Mouse (Mus musculus) MEL (cell line): ENCODE measurements around the gene Peg12. TPM values are rescaled to one million over a fixed set of nuclear protein-coding genes. Genes with fewer than 3 reads are reported as not detected.

ENCODE experiments used
- DNase-seq: peaks from one replicate; pipeline ENCODE4 v3.0.0; 2011; ENCODE audit warnings: low read depth, low spot score
- H3K27ac ChIP-seq: 2 replicates; pipeline ENCODE4 v1.5.1; 2012; ENCODE audit warnings: low read depth, mild to moderate bottlenecking, control low read depth, low read length, moderate library complexity; ENCODE audit not compliant: control insufficient read depth
- H3K27me3 ChIP-seq, 2 experiments: fragments of 150-350 bp in 1 of 2; sonication (generic) in 1 of 2; 2 replicates each; pipeline ENCODE4 v1.6.1; 2012; ENCODE audit warnings: low read length in 2 of 2, mild to moderate bottlenecking in 2 of 2, improper control_type of control experiment in 1 of 2, moderate library complexity in 1 of 2; ENCODE audit not compliant: insufficient read depth in 2 of 2, control insufficient read depth in 1 of 2
- H3K36me3 ChIP-seq, 2 experiments: 2 replicates each; pipeline ENCODE4 v1.6.1; 2012 to 2014; ENCODE audit warnings: low read length in 2 of 2, improper control_type of control experiment in 1 of 2, inconsistent platforms in 1 of 2, mild to moderate bottlenecking in 1 of 2; ENCODE audit not compliant: insufficient read depth in 2 of 2, control insufficient read depth in 1 of 2
- H3K4me1 ChIP-seq, 2 experiments: fragments of 150-350 bp in 1 of 2; sonication (generic) in 1 of 2; 2 replicates each; pipeline ENCODE4 v1.6.1; 2012; ENCODE audit warnings: low read length in 2 of 2, improper control_type of control experiment in 1 of 2, mild to moderate bottlenecking in 1 of 2; ENCODE audit not compliant: insufficient read depth in 2 of 2, control insufficient read depth in 1 of 2
- H3K4me3 ChIP-seq, 2 experiments: fragments of 150-350 bp in 1 of 2; sonication (generic) in 1 of 2; 2 replicates each; pipeline ENCODE4 v1.5.1; 2012; ENCODE audit warnings: low read depth in 2 of 2, low read length in 2 of 2, mild to moderate bottlenecking in 2 of 2, moderate library complexity in 2 of 2, control low read depth in 1 of 2, improper control_type of control experiment in 1 of 2; ENCODE audit not compliant: control insufficient read depth in 1 of 2, insufficient read depth in 1 of 2
- H3K79me2 ChIP-seq: 2 replicates; pipeline ENCODE4 v1.6.1; 2012; ENCODE audit warnings: mild to moderate bottlenecking, low read length, moderate library complexity; ENCODE audit not compliant: control insufficient read depth, poor library complexity, insufficient read depth
- H3K9ac ChIP-seq: 2 replicates; pipeline ENCODE4 v1.6.1; 2012; ENCODE audit warnings: low read depth, mild to moderate bottlenecking, control low read depth, low read length, moderate library complexity; ENCODE audit not compliant: control insufficient read depth, poor library complexity, severe bottlenecking
- H3K9me3 ChIP-seq: fragments of 150-350 bp; sonication (generic); replicated peaks from 2 replicates; pipeline ENCODE4 v1.6.1; 2012; ENCODE audit warnings: mild to moderate bottlenecking, low read length, improper control_type of control experiment, moderate library complexity; ENCODE audit not compliant: insufficient read depth
- CHD1 ChIP-seq: IDR thresholded peaks from 2 replicates; pipeline ENCODE4 v1.6.1; 2012; ENCODE audit warnings: low read depth, mild to moderate bottlenecking, inconsistent platforms, low read length, improper control_type of control experiment
- CTCF ChIP-seq, 3 experiments: IDR thresholded peaks in 2 of 3; conservative IDR thresholded peaks in 1 of 3; 2 replicates each; pipeline ENCODE4 v1.5.1; 2011 to 2012; ENCODE audit warnings: low read length in 3 of 3, low read depth in 2 of 3, mild to moderate bottlenecking in 2 of 3, improper control_type of control experiment in 1 of 3, inconsistent platforms in 1 of 3, mixed read lengths in 1 of 3, moderate library complexity in 1 of 3; ENCODE audit not compliant: control insufficient read depth in 1 of 3, insufficient read depth in 1 of 3, poor library complexity in 1 of 3, severe bottlenecking in 1 of 3
- E2F4 ChIP-seq: IDR thresholded peaks from 2 replicates; pipeline ENCODE4 v1.6.1; 2011; ENCODE audit warnings: low read depth, low read length, improper control_type of control experiment, borderline replicate concordance
- EP300 ChIP-seq, 2 experiments: IDR thresholded peaks; 2 replicates each; pipeline ENCODE4 v1.6.1; 2011; ENCODE audit warnings: improper control_type of control experiment in 2 of 2, low read length in 2 of 2, low read depth in 1 of 2, mild to moderate bottlenecking in 1 of 2
- GABPA ChIP-seq: IDR thresholded peaks from 2 replicates; pipeline ENCODE4 v1.6.1; 2012; ENCODE audit warnings: low read depth, mild to moderate bottlenecking, inconsistent platforms, low read length, improper control_type of control experiment, moderate library complexity
- GATA1 ChIP-seq: IDR thresholded peaks from 2 replicates; pipeline ENCODE4 v1.6.1; 2011; ENCODE audit warnings: low read depth, low read length, improper control_type of control experiment
- HCFC1 ChIP-seq: IDR thresholded peaks from 2 replicates; pipeline ENCODE4 v1.6.1; 2012; ENCODE audit warnings: low read depth, mild to moderate bottlenecking, inconsistent platforms, low read length, improper control_type of control experiment, moderate library complexity
- MYC ChIP-seq: IDR thresholded peaks from 2 replicates; pipeline ENCODE4 v1.6.1; 2011; ENCODE audit warnings: low read depth, mild to moderate bottlenecking, low read length, improper control_type of control experiment, moderate library complexity
- NRF1 ChIP-seq: IDR thresholded peaks from 2 replicates; pipeline ENCODE4 v1.6.1; 2014; ENCODE audit warnings: low read depth, mild to moderate bottlenecking, inconsistent platforms, low read length, improper control_type of control experiment, moderate library complexity; ENCODE audit not compliant: poor library complexity, insufficient read depth, severe bottlenecking
- POLR2A ChIP-seq, 2 experiments: IDR thresholded peaks; 2 replicates each; pipeline ENCODE4 v1.6.1; 2011 to 2012; ENCODE audit warnings: low read length in 2 of 2, mild to moderate bottlenecking in 2 of 2, control low read depth in 1 of 2, improper control_type of control experiment in 1 of 2, low read depth in 1 of 2, moderate library complexity in 1 of 2; ENCODE audit not compliant: control insufficient read depth in 1 of 2, insufficient read depth in 1 of 2, poor library complexity in 1 of 2
- RCOR1 ChIP-seq: IDR thresholded peaks from 2 replicates; pipeline ENCODE4 v1.6.1; 2012; ENCODE audit warnings: low read depth, mild to moderate bottlenecking, inconsistent platforms, low read length, improper control_type of control experiment
- TAL1 ChIP-seq: IDR thresholded peaks from 2 replicates; pipeline ENCODE4 v1.6.1; 2012; ENCODE audit warnings: mild to moderate bottlenecking, inconsistent platforms, low read length, moderate library complexity, mixed read lengths
- TBP ChIP-seq: IDR thresholded peaks from 2 replicates; pipeline ENCODE4 v1.8.0; 2011; ENCODE audit warnings: low read depth, low read length, improper control_type of control experiment
- UBTF ChIP-seq: IDR thresholded peaks from 2 replicates; pipeline ENCODE4 v1.6.1; 2012; ENCODE audit warnings: low read depth, mild to moderate bottlenecking, inconsistent platforms, low read length, improper control_type of control experiment, moderate library complexity, borderline replicate concordance; ENCODE audit not compliant: insufficient read depth
- USF1 ChIP-seq: IDR thresholded peaks from 2 replicates; pipeline ENCODE4 v1.6.1; 2014; ENCODE audit warnings: low read depth, mild to moderate bottlenecking, inconsistent platforms, low read length, improper control_type of control experiment, moderate library complexity
- USF2 ChIP-seq, 2 experiments: IDR thresholded peaks; 2 replicates each; pipeline ENCODE4 v1.6.1; 2011 to 2012; ENCODE audit warnings: improper control_type of control experiment in 2 of 2, low read length in 2 of 2, borderline replicate concordance in 1 of 2, inconsistent platforms in 1 of 2, low read depth in 1 of 2, mild to moderate bottlenecking in 1 of 2; ENCODE audit not compliant: insufficient read depth in 1 of 2
- ZMIZ1 ChIP-seq: IDR thresholded peaks from 2 replicates; pipeline ENCODE4 v1.6.1; 2012; ENCODE audit warnings: low read depth, mild to moderate bottlenecking, inconsistent platforms, low read length, improper control_type of control experiment, moderate library complexity
- polyA plus RNA-seq, 2 experiments: library from polyadenylated mRNA; stranded (reverse) in 1 of 2; unstranded in 1 of 2; fragments of >175 nt in 1 of 2; fragments of >200 nt in 1 of 2; gene quantifications; 2 replicates each; pipeline versions ENCODE4 v1.2.1 to v1.2.4; 2012; ENCODE audit warnings: low replicate concordance in 2 of 2, low read depth in 1 of 2; ENCODE audit not compliant: insufficient read length in 2 of 2, insufficient read depth in 1 of 2, missing spikeins in 1 of 2
- total RNA-seq: library from RNA; depleted of rRNA; stranded (reverse); fragments of 300-350 nt; gene quantifications from 2 replicates; pipeline ENCODE4 v1.2.3, GENCODE M21; 2012

Gene Peg12
- total and polyA plus RNA-seq, 3 experiments, result not detected

DNA sequence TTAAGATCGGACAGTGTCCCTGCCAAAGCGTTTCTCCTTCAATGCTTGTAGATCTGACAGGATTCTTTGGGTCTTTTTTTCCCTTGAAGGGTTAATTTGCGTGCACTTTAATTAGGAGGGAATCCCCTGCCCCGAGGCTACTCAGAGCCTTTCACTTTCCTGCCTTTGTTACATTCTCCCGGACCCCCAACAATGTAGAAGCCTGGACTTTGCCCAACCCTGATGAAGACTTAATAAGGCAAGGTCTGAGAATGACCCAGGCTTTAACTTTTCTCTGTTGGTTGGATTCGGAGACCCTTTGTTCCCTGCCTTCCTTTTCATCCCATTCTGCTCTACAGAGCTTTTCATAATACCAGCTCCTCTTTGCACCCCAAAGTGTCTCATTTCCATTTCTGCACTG lies 43.7 kb downstream of the Peg12 start:
- Histone ChIP-seq H3K9me3 (no peaks in the 10 kb centered on the region), H3K4me1 (no peaks in the 10 kb centered on the region), H3K4me3 (no peak overlapping the region), H3K27me3 (no peaks in the 10 kb centered on the region), H3K27ac (no peak overlapping the region), H3K36me3 (no peaks in the 10 kb centered on the region), H3K79me2 (no peaks in the 10 kb centered on the region), H3K9ac (no peak overlapping the region)
- TF ChIP-seq CHD1, result no peak
- TF ChIP-seq CTCF (IDR thresholded peaks at IDR 0.05 in 2 of 3, conservative IDR thresholded peaks at IDR 0.05 in 1 of 3; ENCODE audit: control insufficient read depth in 1 of 3, insufficient read depth in 1 of 3, low read depth in 2 of 3, low read length in 3 of 3, poor library complexity in 1 of 3, severe bottlenecking in 1 of 3), result no peak
- TF ChIP-seq TAL1, result no peak
- TF ChIP-seq USF1, result no peak
- TF ChIP-seq UBTF, result no peak
- no peak for TF ChIP-seq MYC
- no peak for TF ChIP-seq POLR2A (IDR thresholded peaks at IDR 0.05; ENCODE audit: control insufficient read depth in 1 of 2, insufficient read depth in 1 of 2, low read depth in 1 of 2, low read length in 2 of 2, poor library complexity in 1 of 2)
- TF ChIP-seq TBP, result no peak
- TF ChIP-seq GABPA, result no peak
- TF ChIP-seq NRF1, result no peak
- no peak for TF ChIP-seq RCOR1
- TF ChIP-seq ZMIZ1, result no peak
- no peak for TF ChIP-seq USF2 (IDR thresholded peaks at IDR 0.05; ENCODE audit: borderline replicate concordance in 1 of 2, insufficient read depth in 1 of 2, low read depth in 1 of 2, low read length in 2 of 2)
- TF ChIP-seq E2F4, result no peak
- TF ChIP-seq GATA1, result no peak
- no peak for TF ChIP-seq HCFC1
- no peak for DNase-seq

DNA sequence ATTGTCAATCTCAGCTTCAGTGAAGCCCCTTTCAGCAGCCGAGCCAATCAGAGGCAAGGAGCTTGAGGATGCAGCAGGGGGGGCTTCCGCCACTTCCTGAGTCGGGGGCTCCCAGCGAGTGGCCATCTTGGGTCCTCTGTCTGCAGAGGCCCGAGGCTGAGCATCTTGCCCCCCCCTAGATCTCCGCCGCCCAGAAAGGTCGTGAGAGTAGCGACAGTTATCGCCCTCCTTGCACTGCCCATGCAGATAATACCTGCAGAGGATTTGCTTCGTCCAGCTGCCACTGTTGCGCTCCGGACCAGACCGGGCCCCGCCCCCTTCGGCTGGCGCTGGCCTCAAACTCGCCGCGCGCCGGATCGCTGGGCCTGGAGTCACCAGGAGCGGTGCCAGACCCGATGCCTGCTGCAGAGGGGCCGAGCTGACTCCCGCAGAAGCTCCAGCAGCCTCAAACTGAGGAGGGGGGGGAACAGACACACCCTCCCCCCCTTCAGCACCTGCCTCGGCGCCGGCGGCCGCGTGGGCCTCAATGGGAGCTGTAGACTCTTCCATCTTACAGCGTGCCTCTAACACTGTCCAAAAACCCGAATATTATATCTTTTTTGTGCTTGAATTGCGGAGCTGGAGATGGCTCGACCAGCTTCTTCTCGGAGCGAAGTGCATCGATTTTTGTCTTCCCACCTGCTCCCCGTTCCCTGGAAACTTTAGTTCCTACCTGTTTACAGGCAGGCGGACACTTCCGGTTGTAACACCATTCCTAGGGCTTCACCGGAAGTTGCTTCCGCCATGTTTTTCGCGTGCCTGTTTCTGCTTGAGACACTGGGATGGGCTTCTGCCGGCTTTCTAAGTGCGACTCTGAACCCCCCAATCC lies 44.6 kb downstream of the Peg12 start, which contains the start of gene Mkrn3:
Gene Mkrn3 (minus strand): TSS at position 647 of the 868 bp plus-strand sequence.
- no peak within 1 kb of the TSS for H3K9ac ChIP-seq

More for the DNA sequence above, 44.6 kb downstream of the Peg12 start, which contains the start of gene Mkrn3:
- Histone ChIP-seq H3K4me3 (no peak within 1 kb of the TSS), H3K27ac (no peak within 1 kb of the TSS), H3K9me3 (no peaks in the 10 kb centered on the region), H3K4me1 (no peaks in the 10 kb centered on the region), H3K27me3 (no peaks in the 10 kb centered on the region), H3K36me3 (no peaks in the 10 kb centered on the region), H3K79me2 (no peaks in the 10 kb centered on the region)
- TF ChIP-seq EP300 (IDR thresholded peaks at IDR 0.05; ENCODE audit: low read depth in 1 of 2, low read length in 2 of 2), result no peak
- DNase-seq, result no peak
